Mouse (Mus musculus): Measurements from ENCODE around the gene Trp73.
A peak's percentile ranks its signal among the peaks of the same experiment; 100 is the strongest.

The Trp73 gene

GRCm38 (mm10) chr4:154142211-154143040, 2.4 kb upstream of the Trp73 start, which contains the start of gene Wrap73:
Wrap73 (plus strand) TSS chr4:154142372.
- peak; percentile 91 for DNase-seq (ENCODE audit: low read depth, low spot score)

DNA sequence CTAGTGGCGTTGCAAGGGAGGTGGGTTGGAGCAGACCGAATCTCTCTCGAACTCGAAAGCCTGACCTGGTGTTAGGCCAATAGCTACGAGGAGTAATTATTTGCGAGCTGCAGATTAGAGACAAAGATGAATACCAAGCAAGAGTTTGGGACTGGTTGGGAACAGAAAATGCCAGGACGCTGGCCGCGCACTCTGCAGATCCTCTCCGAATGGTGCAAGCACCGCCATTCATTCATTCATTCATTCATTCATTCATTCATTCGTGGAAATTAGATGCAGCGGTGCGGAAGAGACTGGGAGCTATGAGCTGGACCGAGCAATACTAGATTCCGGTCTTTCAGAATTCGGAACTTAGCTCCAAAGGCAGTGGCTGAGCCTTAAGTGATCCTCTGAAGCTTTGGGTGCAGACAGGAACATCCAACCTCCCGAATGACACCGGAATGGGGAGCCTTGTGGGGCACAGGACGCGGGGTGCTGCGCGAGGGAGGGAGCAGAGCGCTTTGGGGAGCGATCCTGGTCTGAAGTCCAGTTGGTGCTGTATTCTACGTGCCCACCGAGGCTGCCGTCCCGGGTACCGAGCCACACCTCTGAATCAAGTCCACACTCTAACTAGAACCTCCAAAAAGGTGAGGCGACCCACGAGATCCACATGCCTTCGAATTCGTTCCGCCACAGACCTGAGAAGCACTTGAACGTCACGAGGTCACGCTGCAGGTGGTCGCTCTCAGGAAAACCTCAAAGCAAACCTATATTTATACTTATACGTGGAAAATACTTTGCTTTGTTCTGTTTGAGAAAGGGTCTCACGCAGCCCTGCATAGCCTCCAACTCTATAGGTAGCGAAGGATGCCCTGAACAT, 1.2 kb upstream of the Trp73 start:
- no peak for DNase-seq (ENCODE audit: low read depth, low spot score)

DNA sequence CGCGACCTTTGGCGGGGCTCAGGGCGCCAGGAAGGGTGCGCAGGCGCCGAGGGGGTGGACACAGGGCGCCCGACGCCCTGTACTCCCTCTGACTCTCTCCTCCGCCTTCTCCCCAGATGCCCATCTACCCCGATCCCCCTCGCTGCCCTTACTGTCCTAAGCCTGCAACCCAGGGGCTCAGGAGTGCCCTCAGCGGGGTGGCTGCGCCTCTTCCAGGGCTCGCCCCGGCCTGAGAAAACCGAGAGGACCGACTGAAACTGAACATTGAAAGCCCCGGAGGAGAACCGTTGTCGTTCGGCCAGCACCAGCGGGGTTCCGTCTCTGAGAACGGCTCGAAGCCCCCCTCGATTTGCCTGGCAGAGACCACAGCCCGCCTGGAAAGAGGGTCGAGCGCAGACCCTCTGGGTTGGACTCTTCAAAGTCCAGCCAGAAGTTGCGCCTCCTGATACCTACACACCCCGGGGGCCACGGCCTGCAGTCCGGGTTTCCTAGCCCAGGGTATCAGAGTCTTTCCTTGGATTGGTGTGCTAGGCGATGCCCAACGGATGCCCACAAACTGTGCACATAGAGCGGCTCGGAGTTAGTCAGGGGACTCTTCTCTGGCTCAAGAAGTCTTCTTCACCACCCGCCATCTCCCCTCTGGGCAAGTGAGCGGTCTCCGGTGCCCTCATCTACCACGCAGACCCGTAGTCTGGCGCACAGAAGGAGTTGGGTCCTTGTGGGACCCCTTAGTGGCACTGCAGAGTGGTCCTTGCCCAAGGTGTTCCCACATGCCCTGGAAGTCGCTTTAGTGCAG, 403 bp upstream of the Trp73 start:
- no peak for DNase-seq (ENCODE audit: low read depth, low spot score)

DNA sequence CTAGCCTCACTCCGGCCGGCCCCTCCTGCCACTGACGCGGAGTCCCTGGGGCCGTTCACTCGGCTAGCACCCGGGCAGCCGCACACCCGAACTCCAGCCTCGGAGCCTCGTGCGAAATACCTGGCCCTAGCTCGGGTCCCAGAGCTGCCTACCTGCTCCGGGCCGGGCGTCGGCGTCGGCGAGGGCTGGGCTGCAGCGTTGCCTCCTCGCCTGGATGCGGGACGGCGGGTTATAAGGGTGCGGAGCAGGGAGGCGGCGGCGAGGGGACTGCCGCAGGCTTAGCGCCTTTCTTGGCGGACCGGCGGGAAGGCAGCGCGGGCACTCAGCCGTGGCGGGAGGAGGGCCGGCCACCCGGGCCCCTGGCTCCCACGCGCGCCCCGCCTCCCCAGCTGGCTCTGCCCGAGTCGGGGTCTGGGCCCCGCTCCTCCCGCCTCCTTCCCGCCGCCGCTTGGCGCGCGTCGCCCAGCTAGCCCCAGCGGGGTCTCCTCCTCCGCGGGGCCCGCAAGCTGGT, 282 bp downstream of the Trp73 start:
- no peak for DNase-seq (ENCODE audit: low read depth, low spot score)

DNA sequence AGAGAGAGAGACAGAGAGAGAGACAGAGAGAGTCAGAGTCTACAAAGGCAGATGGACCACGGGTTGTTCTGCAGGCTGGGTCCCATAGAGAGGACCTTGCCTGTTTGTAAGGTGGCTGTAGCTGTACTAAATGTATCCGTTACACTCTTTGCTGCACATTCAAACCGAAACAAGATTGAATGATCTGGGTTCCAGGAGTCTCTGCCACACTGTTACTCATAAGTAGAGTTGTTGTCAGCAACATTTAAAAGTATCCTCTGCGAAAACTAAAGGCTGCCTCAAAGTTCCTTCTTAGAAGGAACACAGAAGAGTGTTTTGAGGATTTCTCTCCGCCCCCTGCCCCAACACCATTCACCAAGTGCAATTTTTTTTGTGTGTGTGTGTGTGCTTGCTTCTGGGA, 2.9 kb downstream of the Trp73 start:
- DNase-seq (ENCODE audit: low read depth, low spot score) = no peak

- no peak for DNase-seq (ENCODE audit: low read depth, low spot score)
These were observed 5.2 kb downstream of the Trp73 start for GRCm38 (mm10) chr4:154134803-154135202.

DNA sequence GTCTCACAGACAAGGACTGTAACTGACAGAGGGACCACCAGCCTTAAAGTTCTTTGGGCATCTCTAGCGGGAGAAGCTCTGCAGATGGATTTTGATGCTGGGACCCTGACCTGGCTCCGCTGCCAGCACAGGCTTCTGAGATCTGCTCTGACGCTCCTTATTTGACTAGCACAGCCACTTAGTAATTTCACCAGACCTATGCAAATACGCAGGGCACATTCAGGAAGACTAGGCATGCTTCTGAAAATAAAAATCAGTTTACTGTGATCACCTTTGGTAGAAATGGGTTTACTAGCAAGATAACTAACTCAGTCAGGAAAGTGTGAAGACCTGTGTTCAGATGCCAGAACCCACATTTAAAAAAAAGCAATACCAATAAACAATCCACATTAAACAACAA, 8.1 kb downstream of the Trp73 start:
- no peak for DNase-seq (ENCODE audit: low read depth, low spot score)

GRCm38 (mm10) chr4:154129950-154130349, 10.1 kb downstream of the Trp73 start:
- no peak for DNase-seq (ENCODE audit: low read depth, low spot score)

- DNase-seq (ENCODE audit: low read depth, low spot score) = no peak
These were observed 12.7 kb downstream of the Trp73 start for GRCm38 (mm10) chr4:154127273-154127672.

DNA sequence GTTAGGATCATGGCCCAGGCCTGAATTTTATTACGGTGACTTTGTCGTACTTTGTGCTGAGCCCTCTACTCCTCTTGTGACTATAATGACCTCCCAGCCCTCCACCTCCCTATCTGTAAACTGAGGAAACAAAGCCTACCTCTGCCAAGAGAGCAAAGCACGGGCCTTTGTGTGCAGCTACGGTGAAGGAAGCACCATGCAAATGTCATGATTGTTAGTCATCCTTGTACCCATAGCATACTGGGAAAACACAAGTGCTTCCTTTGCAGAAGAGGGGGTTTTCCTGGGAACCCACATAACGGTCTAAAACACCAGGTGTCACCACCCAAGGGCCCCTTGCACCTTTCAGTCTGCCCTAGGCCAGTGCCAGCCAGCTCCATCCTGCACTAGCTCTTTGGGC, 14.8 kb downstream of the Trp73 start:
- DNase-seq (ENCODE audit: low read depth, low spot score) = no peak

DNA sequence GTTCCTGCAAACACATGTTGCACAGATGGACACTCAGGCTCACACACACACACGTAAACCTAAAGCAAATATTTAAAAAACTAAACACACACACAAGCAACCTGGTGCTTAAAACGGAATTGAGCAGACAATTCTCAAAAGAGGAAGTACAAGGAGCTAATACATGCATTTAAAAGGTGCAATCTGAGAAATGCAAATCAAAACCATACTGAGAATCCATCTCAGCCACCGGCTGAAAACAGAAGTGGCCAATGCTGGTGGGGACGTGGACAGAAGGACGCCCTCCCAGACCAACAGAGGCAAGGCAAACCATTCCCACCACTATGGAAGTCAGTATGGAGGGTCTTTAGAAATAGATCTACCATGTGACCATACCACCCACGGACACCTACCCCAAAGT, 16.5 kb downstream of the Trp73 start:
- DNase-seq (ENCODE audit: low read depth, low spot score) = no peak

GRCm38 (mm10) chr4:154122374-154122773, 17.6 kb downstream of the Trp73 start:
- no peak for DNase-seq (ENCODE audit: low read depth, low spot score)

GRCm38 (mm10) chr4:154121800-154122199, 18.2 kb downstream of the Trp73 start:
- no peak for DNase-seq (ENCODE audit: low read depth, low spot score)

- DNase-seq (ENCODE audit: low read depth, low spot score) = no peak
These were observed 20.8 kb downstream of the Trp73 start for GRCm38 (mm10) chr4:154119208-154119607.

DNA sequence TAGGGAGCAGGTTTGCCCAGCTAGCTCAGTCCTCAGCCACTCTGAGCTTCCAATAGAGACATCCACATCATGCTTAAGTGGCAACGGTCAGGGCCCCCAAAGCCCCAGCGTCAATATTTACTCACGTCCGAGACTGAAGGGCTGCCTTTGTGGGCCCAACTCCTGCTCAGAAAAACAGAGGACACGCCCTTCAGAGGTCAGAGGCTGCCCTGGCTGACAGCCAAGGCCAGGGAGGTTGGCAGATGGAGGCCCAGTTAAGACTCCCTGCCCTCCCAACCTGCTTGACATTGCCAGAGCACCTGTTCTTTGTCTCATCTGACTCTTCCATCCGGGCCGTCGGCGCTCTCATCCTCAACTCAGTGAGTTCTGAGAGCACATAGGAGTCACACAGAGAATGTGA, 21.2 kb downstream of the Trp73 start:
- DNase-seq (ENCODE audit: low read depth, low spot score) = no peak

- DNase-seq (ENCODE audit: low read depth, low spot score) = no peak
These were observed 23.6 kb downstream of the Trp73 start for GRCm38 (mm10) chr4:154116421-154116820.

- DNase-seq (ENCODE audit: low read depth, low spot score) = no peak
These were observed 30.2 kb downstream of the Trp73 start for GRCm38 (mm10) chr4:154109850-154110243.

- no peak for DNase-seq (ENCODE audit: low read depth, low spot score)
These were observed 30.7 kb downstream of the Trp73 start for GRCm38 (mm10) chr4:154109216-154109849.

DNA sequence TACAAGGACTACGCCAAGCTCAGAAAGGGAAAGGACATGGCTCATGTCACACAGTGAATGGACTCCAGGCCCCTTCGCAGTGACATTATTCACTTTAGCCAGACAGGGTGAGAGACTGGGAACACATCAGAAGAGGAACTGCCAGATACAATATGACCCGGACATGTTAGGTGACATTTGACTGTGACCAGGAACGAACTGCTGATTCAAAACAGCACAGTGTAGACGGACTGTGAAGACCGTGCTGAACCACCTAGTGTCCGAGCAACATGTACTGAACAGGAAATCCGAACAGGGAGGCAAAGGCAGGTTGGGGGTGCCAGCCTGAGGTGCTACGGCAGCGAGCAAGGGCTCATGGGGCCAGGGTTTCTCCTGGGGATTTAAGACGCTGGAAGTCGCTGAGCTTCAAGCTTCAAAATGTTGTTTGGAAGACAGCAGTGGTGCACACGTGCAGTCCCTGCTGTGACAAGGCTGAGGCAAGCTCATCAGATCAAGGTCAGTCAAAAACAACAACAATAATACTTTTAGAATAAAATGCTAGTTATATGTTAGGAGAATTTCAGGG, 33.4 kb downstream of the Trp73 start:
- no peak for DNase-seq (ENCODE audit: low read depth, low spot score)

DNA sequence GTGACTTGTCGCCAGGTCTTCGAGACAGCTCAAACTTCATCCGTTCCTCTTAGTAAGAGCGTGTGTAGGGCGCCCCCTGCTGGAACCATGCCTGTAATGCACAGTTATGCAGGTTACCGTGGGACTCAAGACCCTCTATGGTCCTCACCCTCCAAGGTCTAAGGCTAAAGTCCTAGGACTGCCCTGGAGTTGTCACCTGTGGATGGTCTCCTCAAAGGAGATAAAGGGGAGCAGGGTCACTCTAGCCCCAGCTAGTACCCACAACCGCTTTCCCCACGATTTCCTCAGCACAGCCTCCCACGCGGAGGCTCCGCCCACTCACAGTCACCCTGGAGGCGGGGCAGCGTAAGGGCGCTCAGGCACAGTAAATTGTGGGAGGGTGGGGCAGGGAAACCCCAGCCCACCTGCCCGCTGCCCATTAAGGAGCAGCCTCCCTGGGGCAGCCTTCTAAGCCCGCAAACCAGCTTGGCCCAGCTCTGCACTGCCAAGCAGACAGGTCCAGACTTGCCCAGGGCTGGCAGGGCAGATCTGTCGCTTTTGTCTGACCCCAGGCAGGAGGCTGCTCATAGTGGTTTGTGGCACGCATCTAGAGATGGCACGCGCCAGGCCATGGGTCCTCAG, 34.5 kb downstream of the Trp73 start:
- DNase-seq (ENCODE audit: low read depth, low spot score) = peak; percentile 25

Data from 3T3-L1 (cell line).